Mouse (Mus musculus) E14TG2a.4 (cell line): ENCODE results near the gene Gorasp2.

ENCODE experiments used
- CTCF ChIP-seq: conservative IDR thresholded peaks from 2 replicates; pipeline ENCODE4 v1.5.1; 2014; ENCODE audit warnings: low read length
- NANOG ChIP-seq: IDR thresholded peaks from 2 replicates; pipeline ENCODE4 v1.6.1; 2014; ENCODE audit warnings: borderline replicate concordance, low read length, mixed read lengths
- POU5F1 ChIP-seq: IDR thresholded peaks from 2 replicates; pipeline ENCODE4 v1.6.1; 2014; ENCODE audit warnings: low read length, borderline replicate concordance

- TF ChIP-seq POU5F1, result no peak
- TF ChIP-seq CTCF, result no peak
- no peak for TF ChIP-seq NANOG
Observed at GRCm38 (mm10) chr2:70710236-70710635, 48.9 kb downstream of the Gorasp2 start.
